Mouse (Mus musculus) frontal cortex, adult (tissue): ENCODE data around the gene Mrpl20.
"Not testable (repeated sequence)": the region's sequence is repeated elsewhere in the genome, so short reads cannot be mapped to it uniquely, and the experiment has no call there.

Experiments
- ATAC-seq: cut with Nextera tagmentation; 2 replicates; pipeline ENCODE4 v1.9.2; 2017; ENCODE audit warnings: mild to moderate bottlenecking, moderate library complexity, mixed read lengths; ENCODE audit not compliant: low TSS enrichment

Mrpl20 gene

DNA sequence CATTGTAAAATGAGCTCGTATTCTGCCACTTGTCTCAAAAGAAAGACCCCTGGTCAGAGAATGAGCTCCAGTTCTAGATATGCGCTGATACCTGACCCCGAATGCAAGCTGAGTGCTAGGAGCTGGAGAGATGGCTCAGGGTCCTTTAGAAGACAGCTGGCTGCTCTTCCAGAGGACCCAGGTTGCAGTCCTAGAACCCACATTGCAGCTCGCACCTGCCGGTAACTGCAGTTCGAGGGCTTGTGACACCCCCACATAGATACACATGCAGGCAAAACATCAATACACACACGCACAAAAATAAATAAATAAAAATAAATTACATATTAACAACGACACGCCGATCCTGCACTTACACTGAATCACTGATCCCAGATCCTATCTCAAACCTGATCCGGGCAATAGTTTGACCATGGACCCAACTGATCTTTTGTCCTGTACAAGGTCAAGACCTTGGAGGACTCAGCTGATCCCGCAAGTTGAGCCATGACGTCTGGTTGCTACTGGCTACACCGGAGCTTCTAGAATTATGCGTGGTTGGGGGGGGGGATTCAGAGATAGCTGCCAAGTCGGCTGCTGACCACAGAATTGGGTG lies 19.1 kb upstream of the Mrpl20 start:
- no peak for ATAC-seq

DNA sequence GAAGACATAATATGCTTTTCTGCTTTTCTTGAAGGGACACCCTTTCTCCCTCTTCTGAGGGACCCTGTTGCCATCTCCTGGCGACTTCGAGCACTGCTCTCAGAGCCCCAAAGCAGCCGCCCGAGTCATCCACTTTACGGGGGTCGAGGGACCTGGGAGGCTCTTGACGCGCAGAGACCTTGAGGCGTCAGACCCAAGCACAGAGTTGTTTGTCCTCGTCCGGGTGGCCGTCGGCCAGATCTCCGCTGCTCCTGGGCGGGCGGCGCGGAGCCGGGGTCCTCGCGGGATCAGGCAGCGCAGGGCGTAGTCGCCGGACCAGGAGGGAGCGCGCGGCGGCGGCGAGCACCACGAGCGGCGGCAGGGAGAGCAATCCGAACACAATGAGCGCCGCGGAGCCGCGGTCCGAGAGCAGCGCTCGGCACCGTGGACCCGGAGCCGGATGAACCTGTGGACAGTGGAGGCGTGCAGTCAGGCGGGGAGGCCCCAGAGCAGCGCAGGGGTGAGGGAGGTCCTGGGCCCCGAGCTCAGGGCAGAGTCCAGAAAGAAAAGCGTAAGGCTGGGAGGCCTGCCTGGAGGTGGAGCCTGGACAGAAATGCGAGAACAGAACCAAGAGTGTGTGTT lies 18.5 kb upstream of the Mrpl20 start:
- ATAC-seq: peak; percentile 76

DNA sequence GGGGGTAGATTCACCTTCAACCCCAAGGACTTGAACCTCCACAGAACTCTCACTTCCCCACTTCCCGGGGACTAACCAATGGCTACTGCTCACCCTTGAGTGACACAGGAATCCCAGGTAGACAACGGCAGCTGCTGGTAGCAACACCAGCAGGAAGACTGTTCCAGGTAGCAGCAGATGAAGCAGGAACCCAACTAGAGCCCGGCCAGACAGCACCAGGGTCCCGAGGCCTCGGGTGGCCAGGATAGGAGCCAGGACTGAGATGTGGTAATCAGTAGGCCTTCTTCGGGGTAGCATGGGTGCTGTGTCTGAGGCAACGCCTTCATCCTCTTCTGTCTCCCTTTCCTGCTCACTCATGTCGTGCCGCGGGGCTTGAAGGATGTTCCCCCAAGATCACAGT lies 17.4 kb upstream of the Mrpl20 start:
- no peak for ATAC-seq

DNA sequence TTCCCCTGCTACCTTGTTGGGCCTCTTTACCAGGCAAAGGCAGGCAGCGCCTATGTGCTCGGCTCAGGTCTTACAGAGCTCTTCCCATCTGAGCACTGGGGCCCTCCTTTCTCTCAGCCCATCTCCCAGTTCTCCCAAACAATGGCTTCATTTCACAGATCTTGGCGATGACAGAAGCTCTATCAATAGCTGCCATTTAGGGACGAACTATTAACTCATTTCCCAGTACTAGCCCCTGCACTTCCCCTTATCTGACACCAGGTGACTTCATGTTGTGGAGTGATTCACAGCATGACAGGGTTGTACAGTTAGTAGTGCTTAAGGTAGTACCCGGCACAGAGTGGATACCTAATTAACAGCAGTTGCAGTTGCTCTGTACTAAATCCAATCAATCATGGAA lies 16.9 kb upstream of the Mrpl20 start, which contains the start of gene Tmem88b:
Gene Tmem88b (minus strand): TSS at position 56 of the 400 bp plus-strand sequence.
- peak; percentile 35; the same call in 1 of the 2 replicates for ATAC-seq

- no peak for ATAC-seq
Measured at GRCm38 (mm10) chr4:155788300-155788699, 14.4 kb upstream of the Mrpl20 start.

- not testable (repeated sequence) for ATAC-seq
Measured at GRCm38 (mm10) chr4:155788833-155789232, 13.8 kb upstream of the Mrpl20 start.

DNA sequence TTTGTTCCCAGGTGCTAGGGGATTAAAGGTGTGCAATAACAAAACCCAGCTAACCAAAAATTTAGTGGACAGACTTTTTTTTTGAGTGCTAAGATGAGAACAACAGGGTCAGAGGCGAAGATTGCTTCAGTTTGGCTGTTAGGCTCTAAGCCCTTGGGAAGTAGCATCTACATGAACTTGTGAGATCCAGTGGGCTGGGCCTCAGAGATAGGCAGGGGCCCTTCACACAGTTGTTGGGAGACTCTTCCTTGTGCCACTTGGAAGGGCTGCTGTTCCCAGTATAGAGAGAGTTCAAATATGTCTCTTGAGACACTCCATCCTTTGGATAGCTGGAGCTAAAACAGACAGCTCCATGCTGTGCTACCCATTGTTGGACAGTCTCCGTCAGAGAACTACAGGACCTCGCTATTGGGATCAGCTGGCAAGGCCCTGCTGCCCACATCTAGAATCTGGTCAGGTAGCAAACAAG lies 12.6 kb upstream of the Mrpl20 start, which contains the start of gene Ankrd65:
Gene Ankrd65 (plus strand): TSS at position 419 of the 469 bp plus-strand sequence.
- ATAC-seq: no peak

GRCm38 (mm10) chr4:155790650-155791161 lies 12.0 kb upstream of the Mrpl20 start:
- no peak for ATAC-seq

DNA sequence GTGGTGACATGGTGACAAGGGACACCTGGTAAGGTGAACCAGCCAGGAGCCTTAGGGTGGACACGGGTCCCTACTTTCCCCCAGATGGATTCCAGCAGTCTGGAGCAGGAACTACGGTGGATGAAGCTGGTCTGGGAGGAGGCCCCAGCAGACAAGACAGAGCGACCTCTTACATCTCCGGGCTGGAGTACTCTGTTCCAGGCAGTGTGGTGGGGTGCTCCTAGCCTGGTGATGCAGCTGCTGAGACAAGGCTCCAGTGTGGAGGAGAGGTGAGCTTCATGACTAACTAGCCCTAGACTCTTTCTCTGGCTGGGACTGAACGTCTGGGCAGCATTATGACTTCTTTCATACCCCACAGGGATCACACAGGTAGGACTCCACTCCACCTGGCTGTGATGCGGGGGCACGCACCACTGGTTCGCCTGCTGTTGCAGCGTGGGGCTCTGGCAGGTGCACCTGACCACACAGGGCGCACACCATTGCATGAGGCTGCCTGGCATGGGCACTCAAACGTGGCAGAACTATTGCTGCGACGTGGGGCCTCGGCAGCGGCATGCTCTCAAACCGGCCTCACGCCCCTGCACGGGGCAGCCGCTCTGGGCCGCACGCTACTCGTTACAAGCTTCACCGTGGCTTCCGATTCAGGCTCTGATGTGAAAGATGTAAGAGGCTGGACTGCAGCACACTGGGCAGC lies 11.3 kb upstream of the Mrpl20 start:
- no peak for ATAC-seq

DNA sequence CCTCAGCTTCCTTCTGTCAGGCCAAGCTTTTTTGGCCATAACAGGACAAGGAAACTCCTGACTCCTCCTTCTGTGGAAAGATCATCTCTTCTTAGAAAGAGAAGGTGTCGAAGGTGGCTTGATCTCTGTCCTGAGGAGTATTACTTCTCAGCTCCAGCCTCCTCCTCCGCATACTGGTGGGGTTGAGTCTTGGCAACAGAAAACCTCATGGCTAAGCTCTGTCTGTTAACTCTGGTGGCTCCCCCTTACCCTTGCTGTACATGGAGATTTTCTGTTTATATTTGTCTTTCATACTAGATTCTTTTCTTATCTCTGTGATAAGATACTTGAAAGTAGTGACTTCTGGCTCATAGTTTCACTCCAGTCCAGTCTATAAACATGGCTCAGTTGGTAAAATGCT lies 8.9 kb upstream of the Mrpl20 start:
- ATAC-seq: no peak

- no peak for ATAC-seq
Measured at GRCm38 (mm10) chr4:155802075-155802474, 603 bp upstream of the Mrpl20 start.

DNA sequence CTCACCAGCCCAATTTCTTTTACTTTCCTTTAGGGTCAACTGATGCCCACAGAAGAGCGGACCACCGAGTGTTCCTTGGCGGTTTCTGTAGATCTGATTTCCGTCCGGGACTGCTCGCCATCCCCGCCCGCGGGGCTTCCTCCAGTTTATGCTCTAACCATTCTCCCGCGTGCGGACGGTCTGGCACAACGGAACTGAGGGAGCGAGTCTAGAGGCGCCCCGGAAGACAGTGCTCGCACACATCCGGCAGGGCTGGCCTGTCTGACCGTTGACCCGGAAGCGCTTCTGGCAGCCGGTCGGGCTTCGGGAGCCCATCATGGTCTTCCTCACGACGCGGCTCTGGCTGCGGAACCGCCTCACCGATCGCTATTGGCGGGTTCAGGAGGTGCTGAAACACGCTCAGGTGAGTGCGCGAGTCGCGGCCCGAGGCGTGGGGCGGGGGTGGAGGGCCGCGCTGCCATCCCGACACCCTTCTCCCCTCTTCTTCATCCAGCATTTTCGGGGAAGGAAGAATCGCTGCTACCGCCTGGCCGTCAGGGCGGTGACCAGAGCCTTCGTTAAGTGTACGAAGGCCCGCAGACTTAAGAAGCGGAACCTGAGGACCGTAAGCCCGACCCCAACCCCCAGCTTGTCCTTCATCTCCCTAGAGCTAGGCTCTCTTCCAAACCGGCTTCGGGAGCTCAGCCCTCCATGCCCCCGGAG lies 813 bp downstream of the Mrpl20 start:
- ATAC-seq: peak; percentile 90

DNA sequence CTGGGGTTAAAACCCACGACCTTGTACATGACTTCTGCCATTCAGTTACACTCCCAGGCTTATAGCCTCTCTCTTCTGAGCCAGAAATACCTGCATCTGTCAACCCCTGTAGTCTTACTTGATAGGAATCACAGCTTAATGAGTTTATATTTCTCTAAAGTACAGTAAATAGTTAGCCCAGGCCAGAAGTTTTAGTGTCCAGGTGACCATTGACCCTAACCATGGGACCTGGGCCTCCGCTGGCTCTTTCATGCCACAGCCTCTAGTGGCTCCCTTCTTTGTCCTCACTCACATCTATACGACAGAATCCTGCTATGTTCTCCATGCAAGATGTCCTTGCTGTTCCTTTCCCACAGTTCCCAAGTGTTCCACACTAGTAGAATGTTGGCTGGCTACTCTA lies 5.2 kb downstream of the Mrpl20 start:
- ATAC-seq: no peak

DNA sequence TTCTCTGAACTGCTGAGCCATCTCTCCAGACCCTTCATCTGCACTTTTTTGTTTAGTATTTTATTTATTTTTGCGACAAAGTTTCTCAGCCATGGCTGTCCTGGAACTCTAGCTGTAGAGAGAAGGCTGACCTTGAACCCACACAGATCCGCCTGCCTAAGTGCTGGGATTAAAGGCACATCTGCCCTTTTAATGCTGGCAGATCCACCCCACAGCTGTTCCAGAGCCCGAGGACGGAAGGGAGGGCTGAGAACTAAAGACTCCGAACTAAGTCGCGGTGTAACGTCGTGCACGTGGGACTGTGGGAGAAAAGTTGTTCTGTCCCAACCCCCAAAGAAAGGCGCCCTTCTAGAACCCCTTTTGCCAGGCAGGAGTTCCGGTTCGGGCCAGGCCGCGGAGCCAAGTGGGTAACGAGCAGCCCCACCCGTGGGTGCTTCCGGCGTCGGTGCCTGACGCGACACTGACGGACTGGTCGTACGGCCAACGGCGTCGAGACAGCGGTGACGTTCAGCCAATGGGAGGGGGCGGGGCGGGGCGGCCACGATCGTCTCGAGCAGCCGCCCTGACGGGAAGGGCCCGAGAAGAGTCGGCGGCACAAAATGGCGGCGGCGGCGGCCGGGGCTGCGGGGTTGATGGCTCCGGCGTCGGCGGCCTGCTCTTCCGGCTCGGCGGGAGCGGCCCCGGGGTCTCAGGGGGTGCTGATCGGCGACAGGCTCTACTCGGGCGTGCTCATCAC lies 9.4 kb downstream of the Mrpl20 start, which contains the start of gene Ccnl2:
Gene Ccnl2 (plus strand): TSS at position 561 of the 736 bp plus-strand sequence.
- peak; percentile 99 for ATAC-seq

DNA sequence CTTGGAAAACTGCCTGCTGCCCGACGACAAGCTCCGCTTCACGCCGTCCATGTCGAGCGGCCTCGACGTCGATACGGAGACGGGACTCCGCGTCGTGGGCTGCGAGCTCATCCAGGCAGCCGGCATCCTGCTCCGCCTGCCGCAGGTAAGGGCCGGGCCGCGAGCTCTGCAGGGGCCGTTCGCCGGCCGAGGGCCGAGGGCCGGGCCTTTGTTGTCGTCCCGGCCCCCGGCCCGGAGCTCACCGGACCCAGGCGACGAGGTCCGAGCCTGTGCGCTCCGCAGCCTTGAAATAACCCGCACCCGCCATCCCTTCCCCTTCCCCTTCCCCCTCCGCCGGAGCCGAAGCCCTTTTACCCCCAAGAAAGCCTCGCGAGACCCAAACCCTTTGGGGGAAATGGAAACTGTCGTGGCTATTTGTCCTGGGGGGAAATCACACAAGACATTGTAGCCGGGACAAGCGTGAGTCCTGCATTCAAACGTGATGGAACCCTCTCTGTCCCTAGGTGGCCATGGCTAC lies 10.0 kb downstream of the Mrpl20 start:
- peak; percentile 22; the same call in 1 of the 2 replicates for ATAC-seq

DNA sequence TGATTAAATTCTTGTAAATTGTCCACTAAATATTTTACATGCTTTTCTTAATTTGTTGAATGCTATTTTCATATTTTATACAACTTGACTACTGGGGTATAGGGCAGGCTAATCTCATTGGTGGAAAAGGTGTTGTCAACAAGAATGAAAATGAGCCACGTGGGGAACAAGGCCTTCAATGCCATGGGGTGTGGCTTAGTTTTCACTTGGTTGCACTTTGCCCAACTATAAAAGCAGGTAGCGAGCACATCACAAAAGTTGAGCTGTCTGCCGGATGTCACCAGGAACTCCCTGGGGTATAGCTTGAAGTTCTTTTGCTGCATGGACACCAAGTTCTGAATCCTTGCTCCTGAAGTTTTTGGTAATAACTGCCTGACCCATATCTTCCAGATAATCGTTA lies 14.9 kb downstream of the Mrpl20 start:
- no peak for ATAC-seq

DNA sequence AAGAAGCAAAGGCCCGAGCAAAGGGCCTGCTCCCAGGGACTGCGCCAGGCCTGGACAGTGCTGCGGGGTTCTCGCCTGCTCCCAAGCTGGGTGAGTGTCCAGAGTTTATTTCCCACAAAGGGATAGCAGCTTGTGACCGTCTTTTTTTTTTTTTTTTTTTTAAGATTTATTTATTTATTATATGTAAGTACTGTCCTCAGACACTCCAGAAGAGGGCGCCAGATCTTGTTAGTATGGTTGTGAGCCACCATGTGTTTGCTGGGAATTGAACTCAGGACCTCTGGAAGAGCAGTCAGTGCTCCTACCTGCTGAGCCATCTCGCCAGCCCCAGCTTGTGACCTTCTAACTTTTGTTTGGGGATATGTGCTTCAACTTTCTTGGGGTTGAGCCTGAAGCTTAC lies 18.3 kb downstream of the Mrpl20 start:
- no peak for ATAC-seq

- ATAC-seq: no peak
Measured at GRCm38 (mm10) chr4:155823443-155823842, 20.8 kb downstream of the Mrpl20 start.

DNA sequence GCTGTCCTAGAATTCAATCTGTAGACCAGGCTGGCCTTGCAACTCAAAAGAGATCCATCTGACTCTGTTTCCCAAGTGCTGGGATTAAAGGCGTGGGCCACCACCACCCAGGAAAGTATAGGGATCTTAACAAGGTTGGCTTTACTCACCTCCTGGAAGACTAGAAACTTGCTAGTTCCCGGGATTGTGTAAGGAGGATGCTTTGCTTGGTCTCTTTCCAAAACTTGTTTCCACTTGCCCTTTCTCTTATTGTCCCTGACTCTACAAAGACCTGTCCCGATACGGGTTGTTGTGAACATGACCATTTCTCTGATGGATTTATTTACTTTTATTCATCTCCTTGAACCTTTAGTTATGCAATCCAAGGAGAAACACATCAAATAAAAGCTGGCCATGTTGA lies 27.2 kb downstream of the Mrpl20 start:
- no peak for ATAC-seq

GRCm38 (mm10) chr4:155830596-155830995 lies 27.9 kb downstream of the Mrpl20 start:
- no peak for ATAC-seq

GRCm38 (mm10) chr4:155831205-155831766 lies 28.6 kb downstream of the Mrpl20 start, which contains the start of gene Aurkaip1:
Gene Aurkaip1, plus strand, starts transcription at chr4:155831272.
- ATAC-seq: peak; percentile 87
